ENCODE assay signal across 19 mouse cellular contexts in genomic region chr6:22267807-22268667, GRCm38 (mm10). TPM values are rescaled to one million over a fixed set of nuclear protein-coding genes. Genes with fewer than 3 reads are reported as not detected.
DNase-seq lines count a peak whose midpoint lies in the region; TF ChIP-seq lines count a peak whose summit lies in the region.
"Had no signal": no experiment of that assay in that cellular context is flagged by ENCODE, and none has a peak within 500 bp of the region (broad histone marks: within the 10 kb centered on the region; RNA-seq: fewer than 3 reads in every experiment).

No protein-coding gene starts in this region.

- peak; percentile 97 for TF ChIP-seq EP300 in CH12.LX (IDR thresholded peaks at IDR 0.05; ENCODE audit: low read length)

- peaks cover 28 to 75% of the 10 kb centered on the region in 2 experiments for H3K4me1 ChIP-seq in CH12.LX (ENCODE audit: control insufficient read depth in 1 of 2, insufficient read depth in 2 of 2)

- H3K36me3 ChIP-seq in CH12.LX (replicated peaks in 1 of 2; ENCODE audit: control insufficient read depth in 1 of 2, insufficient read depth in 1 of 2, low read length in 1 of 2), result no peaks in the 10 kb centered on the region
- H3K36me3 ChIP-seq: G1E had no signal

- H3K4me3 ChIP-seq in CH12.LX (replicated peaks in 1 of 3; ENCODE audit: low read depth in 2 of 3, low read length in 2 of 3, poor library complexity in 1 of 3), result peak overlapping the region in 1 of 3 experiments; percentile 32

- in situ Hi-C loops in CH12.LX (cut with MboI; ENCODE audit: low pct_ligation_motif_present, low pct_unique_long_range_greater_than_20kb, low sequenced_read_pairs), result no loop called here

- no peaks in the 10 kb centered on the region for H3K27me3 ChIP-seq in CH12.LX (replicated peaks)
- H3K27me3 ChIP-seq: Patski had no signal

- H3K27ac ChIP-seq in CH12.LX (ENCODE audit: insufficient read depth, low read depth), result peak overlapping the region; percentile 100

- H3K4me2 ChIP-seq in CH12.LX (ENCODE audit: insufficient read depth, low read depth, poor library complexity, severe bottlenecking), result peak overlapping the region; percentile 99

- no peak; the same call in 1 of the 2 replicates for TF ChIP-seq RAD21 in CH12.LX (IDR thresholded peaks at IDR 0.05; ENCODE audit: low read depth, low read length)

- peak; percentile 17; the same call in 1 of the 2 replicates for TF ChIP-seq POLR2A in CH12.LX (IDR thresholded peaks at IDR 0.05; ENCODE audit: low read depth, low read length)

- peak; percentile 90 for DNase-seq in CH12.LX (ENCODE audit: extremely low read depth)
- no peak for DNase-seq in lung, postnatal 36 days
- DNase-seq: adrenal gland, adult 2 months; adrenal gland, adult 8-10 months; adrenal gland, postnatal 10 days; adrenal gland, postnatal 14 days; adrenal gland, postnatal 25 days; adrenal gland, postnatal 36 days; B cell, adult 2 months; cerebellum, adult 11 months; cerebellum, adult 11-12 months; cerebellum, adult 18-20 months; cerebellum, adult 2 months; cerebellum, adult 8-10 months had no signal

- no peaks in the 10 kb centered on the region for H3K9me3 ChIP-seq in CH12.LX (replicated peaks; ENCODE audit: low read length)
- H3K9me3 ChIP-seq: G1E had no signal

- 0 out of 2 replicates have a peak, but pooled peaks cover 2% of the 10 kb centered on the region for H3K79me2 ChIP-seq in CH12.LX (replicated peaks; ENCODE audit: control insufficient read depth, extremely low read depth, insufficient read depth, poor library complexity, severe bottlenecking)

- no peak for TF ChIP-seq CTCF in CH12.LX (conservative IDR thresholded peaks at IDR 0.05 in 1 of 2, IDR thresholded peaks at IDR 0.05 in 1 of 2; ENCODE audit: low read depth in 2 of 2, low read length in 2 of 2)

- H3K9ac ChIP-seq in CH12.LX (ENCODE audit: insufficient read depth, low read depth), result peak overlapping the region; percentile 97

- dilution Hi-C loops in CH12.LX (cut with MboI; ENCODE audit: extremely low pct_ligation_motif_present, extremely low pct_unique_long_range_greater_than_20kb, low sequenced_read_pairs), result no loop called here

TF ChIP-seq in CH12.LX, 34 proteins besides CTCF, POLR2A, EP300 and RAD21:
- TF ChIP-seq NRF1 (IDR thresholded peaks at IDR 0.05; ENCODE audit: low read depth, low read length) (no peak), CHD2 (IDR thresholded peaks at IDR 0.05; ENCODE audit: low read length) (peak; percentile 51), PAX5 (IDR thresholded peaks at IDR 0.05; ENCODE audit: low read length) (no peak), USF2 (conservative IDR thresholded peaks at IDR 0.05; ENCODE audit: low read depth, low read length) (no peak), NELFE (IDR thresholded peaks at IDR 0.05; ENCODE audit: low read depth, low read length) (no peak), POLR2AphosphoS2 (IDR thresholded peaks at IDR 0.05; ENCODE audit: low read depth, low read length) (no peak), KAT2A (IDR thresholded peaks at IDR 0.05; ENCODE audit: insufficient replicate concordance, low read length) (0 out of 2 replicates have a peak, but pooled peaks have one; percentile 41), MAZ (IDR thresholded peaks at IDR 0.05; ENCODE audit: low read depth, low read length) (no peak), BHLHE40 (IDR thresholded peaks at IDR 0.05; ENCODE audit: low read depth, low read length) (peak; percentile 87), JUN (IDR thresholded peaks at IDR 0.05; ENCODE audit: insufficient read depth, low read depth, low read length) (peak; percentile 99), TBP (conservative IDR thresholded peaks at IDR 0.05; ENCODE audit: low read depth, low read length) (peak; percentile 93), SIN3A (IDR thresholded peaks at IDR 0.05; ENCODE audit: low read length) (peak; percentile 70), MXI1 (IDR thresholded peaks at IDR 0.05; ENCODE audit: low read depth, low read length) (no peak), CHD1 (IDR thresholded peaks at IDR 0.05; ENCODE audit: low read depth, low read length) (peak; percentile 60; the same call in 1 of the 2 replicates), ZNF384 (IDR thresholded peaks at IDR 0.05; ENCODE audit: low read depth, low read length) (peak; percentile 81), RCOR1 (conservative IDR thresholded peaks at IDR 0.05; ENCODE audit: low read depth, low read length) (peak; percentile 68), HCFC1 (IDR thresholded peaks at IDR 0.05; ENCODE audit: low read depth, low read length) (no peak), E2F4 (IDR thresholded peaks at IDR 0.05; ENCODE audit: insufficient replicate concordance, low read depth, low read length) (0 out of 2 replicates have a peak, but pooled peaks have one; percentile 49), JUND (conservative IDR thresholded peaks at IDR 0.05; ENCODE audit: low read depth, low read length) (peak; percentile 98), MEF2A (IDR thresholded peaks at IDR 0.05; ENCODE audit: borderline replicate concordance, low read depth, low read length) (peak; percentile 99), MYC (IDR thresholded peaks at IDR 0.05; ENCODE audit: low read depth, low read length) (peak; percentile 53; the same call in 1 of the 2 replicates), ELF1 (IDR thresholded peaks at IDR 0.05; ENCODE audit: low read depth, low read length) (no peak), ZC3H11A (IDR thresholded peaks at IDR 0.05; ENCODE audit: low read depth, low read length) (no peak), MAX (IDR thresholded peaks at IDR 0.05; ENCODE audit: low read length) (no peak), GABPA (IDR thresholded peaks at IDR 0.05; ENCODE audit: insufficient replicate concordance, low read depth, low read length) (no peak), IRF4 (IDR thresholded peaks at IDR 0.05; ENCODE audit: low read depth, low read length) (peak; percentile 88), MAFK (IDR thresholded peaks at IDR 0.05; ENCODE audit: insufficient replicate concordance, low read length) (peak; percentile 77; the same call in 1 of the 2 replicates), ETS1 (conservative IDR thresholded peaks at IDR 0.05; ENCODE audit: low read depth, low read length) (peak; percentile 97), TCF12 (IDR thresholded peaks at IDR 0.05; ENCODE audit: low read depth, low read length) (peak; percentile 87)
TF ChIP-seq in CH12.LX: peak in this region for 17.

RNA-seq across cellular contexts. Expression of gene Wnt16, which starts 20.0 kb away (rescaled TPM):
- total RNA-seq in CH12.LX (2012; rRNA removed) (47.4 and 71.1 TPM in 2 replicates), CH12.LX (2014; rRNA removed) (10.9 and 11.2 TPM in 2 replicates)
- 14.4 and 15.9 TPM in 2 replicates for polyA plus RNA-seq in CH12.LX (2012; ENCODE audit: insufficient read length, low read depth)
- total RNA-seq: adrenal gland, adult 18-20 months; adrenal gland, adult 2 months; adrenal gland, postnatal 25 days; G1E; MEL had no signal
- polyA plus RNA-seq: C2C12, G1E, Patski had no signal
